Mouse (Mus musculus): ENCODE data around the gene Pcbd2. TPM values are rescaled to one million over a fixed set of nuclear protein-coding genes. Genes with fewer than 3 reads are reported as not detected.
A peak's percentile ranks its signal among the peaks of the same experiment; 100 is the strongest.
"Not testable (repeated sequence)": the region's sequence is repeated elsewhere in the genome, so short reads cannot be mapped to it uniquely, and the experiment has no call there.

Gene Pcbd2
- total RNA-seq, 1 experiment, result 10.8 TPM

DNA sequence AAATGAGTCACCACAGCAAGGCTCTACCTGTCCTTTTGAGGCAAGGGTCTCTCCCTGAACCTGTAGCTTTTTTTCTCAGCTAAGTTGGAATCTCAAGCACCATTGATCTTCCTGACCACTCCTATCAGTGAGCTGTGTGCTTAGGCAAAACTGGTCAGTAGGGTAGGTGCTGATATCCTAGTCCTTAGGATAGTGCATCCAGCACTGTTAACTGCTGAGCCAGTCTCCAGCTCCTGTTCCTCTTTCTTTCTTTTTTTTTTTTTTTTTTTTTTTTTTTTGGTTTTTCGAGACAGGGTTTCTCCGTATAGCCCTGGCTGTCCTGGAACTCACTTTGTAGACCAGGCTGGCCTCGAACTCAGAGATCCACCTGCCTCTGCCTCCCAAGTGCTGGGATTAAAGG is 31.2 kb upstream of the Pcbd2 start:
- H3K9me3 ChIP-seq (ENCODE audit: control insufficient read depth, insufficient read depth, low read depth, low read length); in situ Hi-C loops (cut with MboI; ENCODE audit: low sequenced_read_pairs in 2 of 2, unreplicated experiment in 2 of 2); H3K27ac ChIP-seq (ENCODE audit: insufficient read depth, low read depth, low read length, poor library complexity, severe bottlenecking); DNase-seq (ENCODE audit: low read depth, low spot score); H3K9ac ChIP-seq (ENCODE audit: insufficient read depth, low read depth, low read length, poor library complexity, severe bottlenecking); H3K4me3 ChIP-seq (ENCODE audit: insufficient read depth in 1 of 2, low read depth in 1 of 2, low read length in 2 of 2, poor library complexity in 1 of 2, severe bottlenecking in 1 of 2): not testable (repeated sequence)
- peak; percentile 57; the same call in 1 of the 2 replicates for TF ChIP-seq ZNF384 (IDR thresholded peaks at IDR 0.05; ENCODE audit: low read depth, low read length)
- H3K36me3 ChIP-seq (ENCODE audit: control insufficient read depth, insufficient read depth, low read length, poor library complexity, severe bottlenecking), result peaks cover 10% of the 10 kb centered on the region
- H3K4me1 ChIP-seq (ENCODE audit: control insufficient read depth in 2 of 2, insufficient read depth in 2 of 2, low read length in 2 of 2, poor library complexity in 1 of 2), result peaks cover 4 to 15% of the 10 kb centered on the region in 2 experiments; a peak in 2 of 4 replicates

GRCm38 (mm10) chr13:55704301-55704700 is 22.9 kb upstream of the Pcbd2 start:
- Histone ChIP-seq H3K27ac (ENCODE audit: insufficient read depth, low read depth, low read length, poor library complexity, severe bottlenecking) (no peak overlapping the region), H3K9ac (ENCODE audit: insufficient read depth, low read depth, low read length, poor library complexity, severe bottlenecking) (no peak overlapping the region), H3K4me1 (ENCODE audit: control insufficient read depth in 2 of 2, insufficient read depth in 2 of 2, low read length in 2 of 2, poor library complexity in 1 of 2) (peaks cover 3 to 5% of the 10 kb centered on the region in 2 experiments; a peak in 1 of 4 replicates), H3K4me3 (ENCODE audit: insufficient read depth in 1 of 2, low read depth in 1 of 2, low read length in 2 of 2, poor library complexity in 1 of 2, severe bottlenecking in 1 of 2) (no peak overlapping the region), H3K36me3 (ENCODE audit: control insufficient read depth, insufficient read depth, low read length, poor library complexity, severe bottlenecking) (peaks cover 10% of the 10 kb centered on the region), H3K9me3 (ENCODE audit: control insufficient read depth, insufficient read depth, low read depth, low read length) (no peaks in the 10 kb centered on the region)
- DNase-seq (ENCODE audit: low read depth, low spot score), result no peak
- in situ Hi-C loops (cut with MboI; ENCODE audit: low sequenced_read_pairs in 2 of 2, unreplicated experiment in 2 of 2), result no loop called here
- TF ChIP-seq HCFC1 (IDR thresholded peaks at IDR 0.05; ENCODE audit: borderline replicate concordance, insufficient read depth, low read length) (no peak), CHD2 (IDR thresholded peaks at IDR 0.05; ENCODE audit: low read depth, low read length) (no peak), MAFK (IDR thresholded peaks at IDR 0.05; ENCODE audit: insufficient read depth, low read depth, low read length) (no peak), ZNF384 (IDR thresholded peaks at IDR 0.05; ENCODE audit: low read depth, low read length) (no peak), ZC3H11A (IDR thresholded peaks at IDR 0.05; ENCODE audit: borderline replicate concordance, low read depth, low read length) (no peak)

- in situ Hi-C loops (cut with MboI; ENCODE audit: low sequenced_read_pairs in 2 of 2, unreplicated experiment in 2 of 2), result no loop called here
- no peak overlapping the region for H3K9ac ChIP-seq (ENCODE audit: insufficient read depth, low read depth, low read length, poor library complexity, severe bottlenecking)
- no peak overlapping the region for H3K27ac ChIP-seq (ENCODE audit: insufficient read depth, low read depth, low read length, poor library complexity, severe bottlenecking)
- TF ChIP-seq MAFK (IDR thresholded peaks at IDR 0.05; ENCODE audit: insufficient read depth, low read depth, low read length) (no peak), ZC3H11A (IDR thresholded peaks at IDR 0.05; ENCODE audit: borderline replicate concordance, low read depth, low read length) (no peak), HCFC1 (IDR thresholded peaks at IDR 0.05; ENCODE audit: borderline replicate concordance, insufficient read depth, low read length) (no peak), ZNF384 (IDR thresholded peaks at IDR 0.05; ENCODE audit: low read depth, low read length) (no peak), CHD2 (IDR thresholded peaks at IDR 0.05; ENCODE audit: low read depth, low read length) (no peak)
- no peak overlapping the region for H3K4me3 ChIP-seq (ENCODE audit: insufficient read depth in 1 of 2, low read depth in 1 of 2, low read length in 2 of 2, poor library complexity in 1 of 2, severe bottlenecking in 1 of 2)
- no peaks in the 10 kb centered on the region for H3K36me3 ChIP-seq (ENCODE audit: control insufficient read depth, insufficient read depth, low read length, poor library complexity, severe bottlenecking)
- DNase-seq (ENCODE audit: low read depth, low spot score), result no peak
- peaks cover 0 to 2% of the 10 kb centered on the region in 2 experiments; a peak in 1 of 4 replicates for H3K4me1 ChIP-seq (ENCODE audit: control insufficient read depth in 2 of 2, insufficient read depth in 2 of 2, low read length in 2 of 2, poor library complexity in 1 of 2)
- H3K9me3 ChIP-seq (ENCODE audit: control insufficient read depth, insufficient read depth, low read depth, low read length), result no peaks in the 10 kb centered on the region
These were observed 14.3 kb upstream of the Pcbd2 start for GRCm38 (mm10) chr13:55712846-55713245.

- H3K4me1 ChIP-seq (ENCODE audit: control insufficient read depth in 2 of 2, insufficient read depth in 2 of 2, low read length in 2 of 2, poor library complexity in 1 of 2), result peaks cover 0 to 2% of the 10 kb centered on the region in 2 experiments; a peak in 1 of 4 replicates
These were observed 12.5 kb upstream of the Pcbd2 start, which contains the start of gene Txndc15 for GRCm38 (mm10) chr13:55714501-55715166. Txndc15 (plus strand) TSS chr13:55714650.

GRCm38 (mm10) chr13:55715167-55715512 is 12.0 kb upstream of the Pcbd2 start:
- Histone ChIP-seq H3K9ac (ENCODE audit: insufficient read depth, low read depth, low read length, poor library complexity, severe bottlenecking) (peak overlapping the region; percentile 94), H3K36me3 (ENCODE audit: control insufficient read depth, insufficient read depth, low read length, poor library complexity, severe bottlenecking) (no peaks in the 10 kb centered on the region), H3K27ac (ENCODE audit: insufficient read depth, low read depth, low read length, poor library complexity, severe bottlenecking) (no peak overlapping the region), H3K9me3 (ENCODE audit: control insufficient read depth, insufficient read depth, low read depth, low read length) (no peaks in the 10 kb centered on the region), H3K4me1 (ENCODE audit: control insufficient read depth in 2 of 2, insufficient read depth in 2 of 2, low read length in 2 of 2, poor library complexity in 1 of 2) (peaks cover 0 to 2% of the 10 kb centered on the region in 2 experiments; a peak in 1 of 4 replicates), H3K4me3 (ENCODE audit: insufficient read depth in 1 of 2, low read depth in 1 of 2, low read length in 2 of 2, poor library complexity in 1 of 2, severe bottlenecking in 1 of 2) (peak overlapping the region; percentile 95 to 96)
- no peak for DNase-seq (ENCODE audit: low read depth, low spot score)
- in situ Hi-C loops (cut with MboI; ENCODE audit: low sequenced_read_pairs in 2 of 2, unreplicated experiment in 2 of 2), result no loop called here
- no peak for TF ChIP-seq MAFK (IDR thresholded peaks at IDR 0.05; ENCODE audit: insufficient read depth, low read depth, low read length)
- TF ChIP-seq ZNF384 (IDR thresholded peaks at IDR 0.05; ENCODE audit: low read depth, low read length), result no peak
- TF ChIP-seq ZC3H11A (IDR thresholded peaks at IDR 0.05; ENCODE audit: borderline replicate concordance, low read depth, low read length), result no peak
- no peak for TF ChIP-seq CHD2 (IDR thresholded peaks at IDR 0.05; ENCODE audit: low read depth, low read length)
- no peak for TF ChIP-seq HCFC1 (IDR thresholded peaks at IDR 0.05; ENCODE audit: borderline replicate concordance, insufficient read depth, low read length)

More at GRCm38 (mm10) chr13:55714501-55715166, 12.5 kb upstream of the Pcbd2 start, which contains the start of gene Txndc15:
- in situ Hi-C loops (cut with MboI; ENCODE audit: low sequenced_read_pairs in 2 of 2, unreplicated experiment in 2 of 2), result no loop called here
- Histone ChIP-seq H3K9ac (ENCODE audit: insufficient read depth, low read depth, low read length, poor library complexity, severe bottlenecking) (peak within 1 kb of the TSS; percentile 94), H3K36me3 (ENCODE audit: control insufficient read depth, insufficient read depth, low read length, poor library complexity, severe bottlenecking) (no peaks in the 10 kb centered on the region), H3K27ac (ENCODE audit: insufficient read depth, low read depth, low read length, poor library complexity, severe bottlenecking) (peak within 1 kb of the TSS; percentile 11), H3K9me3 (ENCODE audit: control insufficient read depth, insufficient read depth, low read depth, low read length) (no peaks in the 10 kb centered on the region), H3K4me3 (ENCODE audit: insufficient read depth in 1 of 2, low read depth in 1 of 2, low read length in 2 of 2, poor library complexity in 1 of 2, severe bottlenecking in 1 of 2) (peak within 1 kb of the TSS; percentile 95 to 96)
- peak; percentile 69 for DNase-seq (ENCODE audit: low read depth, low spot score)
- TF ChIP-seq MAFK (IDR thresholded peaks at IDR 0.05; ENCODE audit: insufficient read depth, low read depth, low read length) (no peak), HCFC1 (IDR thresholded peaks at IDR 0.05; ENCODE audit: borderline replicate concordance, insufficient read depth, low read length) (peak; percentile 90)

Measured in ES-E14 (cell line).